Mouse (Mus musculus) liver, postnatal 0 days (tissue): Measurements from ENCODE around the gene Slc7a11.

ENCODE experiments used
- CTCF ChIP-seq: sonication (generic); IDR thresholded peaks from 2 replicates; pipeline ENCODE4 v1.5.1; 2016; ENCODE audit warnings: antibody characterized with exemption, low read depth
- EP300 ChIP-seq: IDR thresholded peaks from 2 replicates; pipeline ENCODE4 v1.6.1; 2016; ENCODE audit warnings: antibody characterized with exemption, low read depth, mild to moderate bottlenecking

GRCm38 (mm10) chr3:50300002-50300951 lies 143.1 kb downstream of the Slc7a11 start:
- no peak for TF ChIP-seq CTCF
- TF ChIP-seq EP300, result no peak
